Comparison of ENCODE assay signal across 11 mouse cellular contexts in genomic region chr1:135619932-135620391, GRCm38 (mm10). TPM values are rescaled to one million over a fixed set of nuclear protein-coding genes. Genes with fewer than 3 reads are reported as not detected.
DNase-seq lines count a peak whose midpoint lies in the region; ATAC-seq and TF ChIP-seq lines count a peak whose summit lies in the region.
"Had no signal": no experiment of that assay in that cellular context is flagged by ENCODE, and none has a peak within 500 bp of the region (broad histone marks: within the 10 kb centered on the region; RNA-seq: fewer than 3 reads in every experiment).

No protein-coding gene starts in this region.

- WGBS in forebrain, embryonic 16.5 days, result 20% methylated on average over 7 of the region's 7 CpGs

- DNase-seq in layer of hippocampus, adult 2 months (ENCODE audit: low spot score in 2 of 2), result no peak
- DNase-seq in layer of hippocampus, adult 9-10 months (ENCODE audit: low spot score), result no peak
- DNase-seq in R1 (ENCODE audit: low read depth, low spot score), result peak; percentile 73
- peak; percentile 45 for DNase-seq in mesoderm, embryonic 11.5 days (ENCODE audit: low read depth, low spot score)
- DNase-seq in natural killer cell, adult 2 months (ENCODE audit: low spot score in 2 of 2), result no peak
- DNase-seq in gastrocnemius, postnatal 25 days, result no peak

- H3K4me1 ChIP-seq in forebrain, embryonic 16.5 days (replicated peaks; ENCODE audit: control insufficient read depth, insufficient read depth, low read length), result peaks cover 27% of the 10 kb centered on the region

- H3K4me2 ChIP-seq in forebrain, embryonic 16.5 days (ENCODE audit: low read length), result no peak overlapping the region
- H3K4me2 ChIP-seq: hindbrain, embryonic 15.5 days had no signal

- H3K36me3 ChIP-seq in forebrain, embryonic 16.5 days (ENCODE audit: control insufficient read depth, insufficient read depth), result no peaks in the 10 kb centered on the region
- H3K36me3 ChIP-seq: hindbrain, embryonic 15.5 days had no signal

- peak; percentile 77 to 80 for ATAC-seq in hematopoietic stem cell, adult 5-6 weeks (replicated peaks in 1 of 2; ENCODE audit: insufficient read depth in 1 of 2, low FRiP score in 2 of 2, low TSS enrichment in 1 of 2, low read depth in 1 of 2, poor library complexity in 2 of 2, severe bottlenecking in 2 of 2)
- no peak for ATAC-seq in forebrain, embryonic 16.5 days

- H3K27me3 ChIP-seq in forebrain, embryonic 16.5 days (replicated peaks; ENCODE audit: control insufficient read depth, insufficient read depth, low read length), result no peaks in the 10 kb centered on the region
- H3K27me3 ChIP-seq: hindbrain, embryonic 15.5 days had no signal

- peak overlapping the region; percentile 65; the same call in 1 of the 2 replicates for H3K27ac ChIP-seq in layer of hippocampus, adult 2 months
- no peak overlapping the region for H3K27ac ChIP-seq in forebrain, embryonic 16.5 days (ENCODE audit: low read length)
- H3K27ac ChIP-seq: stomach, postnatal 0 days had no signal

- no peak overlapping the region for H3K9ac ChIP-seq in forebrain, embryonic 16.5 days (replicated peaks; ENCODE audit: low read depth, low read length)
- H3K9ac ChIP-seq: hindbrain, embryonic 15.5 days had no signal

- TF ChIP-seq CTCF in layer of hippocampus, adult 2 months (conservative IDR thresholded peaks at IDR 0.05), result no peak

- no peaks in the 10 kb centered on the region for H3K9me3 ChIP-seq in forebrain, embryonic 16.5 days (ENCODE audit: control insufficient read depth, low read length)
- H3K9me3 ChIP-seq: hindbrain, embryonic 15.5 days had no signal

- H3K4me3 ChIP-seq in layer of hippocampus, adult 2 months, result no peak overlapping the region
- no peak overlapping the region for H3K4me3 ChIP-seq in forebrain, embryonic 16.5 days (replicated peaks; ENCODE audit: low read length)
- H3K4me3 ChIP-seq: erythroblast, embryonic 14.5 days; hindbrain, embryonic 15.5 days had no signal

RNA-seq across cellular contexts. Expression of gene Nav1, which starts 12.9 kb away (rescaled TPM):
- total RNA-seq in layer of hippocampus, adult 2 months (2021), result 10 to 100 TPM; 60.3 to 71.2 TPM
- 4.7 and 7.0 TPM in 2 replicates for total RNA-seq in hematopoietic stem cell, adult 5-6 weeks (2017)
- total RNA-seq in gastrocnemius, postnatal 25 days (2021), result 10 to 100 TPM in 1 of 2 experiments, 1 to 10 TPM in 1; 7.9 to 11.1 TPM
- polyA plus RNA-seq in forebrain, embryonic 16.5 days (2015; fragmentation: Nextera tagmentation; extraction: Ambion mirVana), result 48.6 and 62.6 TPM in 2 replicates

Comparison
In these comparisons a context has a peak if more than half of its experiments do, and no peak if none do; other contexts are left out.
1. DNase-seq: peak in R1 (single experiment) and mesoderm, embryonic 11.5 days (single experiment); none in layer of hippocampus, adult 2 months (0 of 2), layer of hippocampus, adult 9-10 months (single experiment), natural killer cell, adult 2 months (0 of 2) and gastrocnemius, postnatal 25 days (single experiment).